Mouse (Mus musculus): ENCODE measurements around the gene Ap2a1.

The Ap2a1 gene

GRCm38 (mm10) chr7:44866276-44867009 lies 62.9 kb downstream of the Ap2a1 start:
- DNase-seq (ENCODE audit: extremely low spot score), result no peak

- no peak for DNase-seq (ENCODE audit: extremely low spot score)
These were observed 64.4 kb downstream of the Ap2a1 start for GRCm38 (mm10) chr7:44864595-44865542.

GRCm38 (mm10) chr7:44863982-44864494 lies 65.3 kb downstream of the Ap2a1 start:
- no peak for DNase-seq (ENCODE audit: extremely low spot score)

GRCm38 (mm10) chr7:44863210-44863609 lies 66.1 kb downstream of the Ap2a1 start:
- no peak for DNase-seq (ENCODE audit: extremely low spot score)

GRCm38 (mm10) chr7:44862434-44862833 lies 66.9 kb downstream of the Ap2a1 start:
- DNase-seq (ENCODE audit: extremely low spot score), result no peak

- DNase-seq (ENCODE audit: extremely low spot score), result no peak
These were observed 67.9 kb downstream of the Ap2a1 start for GRCm38 (mm10) chr7:44861429-44861816.

GRCm38 (mm10) chr7:44860576-44861428 lies 68.5 kb downstream of the Ap2a1 start:
- peak; percentile 82 for DNase-seq (ENCODE audit: extremely low spot score)

- no peak for DNase-seq (ENCODE audit: extremely low spot score)
These were observed 69.4 kb downstream of the Ap2a1 start for GRCm38 (mm10) chr7:44859896-44860295.

GRCm38 (mm10) chr7:44857905-44858304 lies 71.4 kb downstream of the Ap2a1 start:
- DNase-seq (ENCODE audit: extremely low spot score), result peak; percentile 45

- DNase-seq (ENCODE audit: extremely low spot score), result peak; percentile 90
These were observed 72.2 kb downstream of the Ap2a1 start, which contains the start of gene Pnkp for GRCm38 (mm10) chr7:44857042-44857552. Gene Pnkp (plus strand): TSS chr7:44857139.

GRCm38 (mm10) chr7:44856265-44856916 lies 72.9 kb downstream of the Ap2a1 start:
- DNase-seq (ENCODE audit: extremely low spot score), result no peak

- no peak for DNase-seq (ENCODE audit: extremely low spot score)
These were observed 74.3 kb downstream of the Ap2a1 start for GRCm38 (mm10) chr7:44855036-44855435.

- DNase-seq (ENCODE audit: extremely low spot score), result peak; percentile 82
These were observed 74.8 kb downstream of the Ap2a1 start for GRCm38 (mm10) chr7:44854356-44855031.

- no peak for DNase-seq (ENCODE audit: extremely low spot score)
These were observed 75.5 kb downstream of the Ap2a1 start for GRCm38 (mm10) chr7:44853596-44854355.

GRCm38 (mm10) chr7:44853065-44853464 lies 76.2 kb downstream of the Ap2a1 start:
- no peak for DNase-seq (ENCODE audit: extremely low spot score)

GRCm38 (mm10) chr7:44852259-44853027 lies 76.9 kb downstream of the Ap2a1 start:
- no peak for DNase-seq (ENCODE audit: extremely low spot score)

GRCm38 (mm10) chr7:44851625-44852234 lies 77.6 kb downstream of the Ap2a1 start:
- no peak for DNase-seq (ENCODE audit: extremely low spot score)

Data from embryo, embryonic 9.5 days (tissue).